Mouse (Mus musculus) CH12.LX (cell line): ENCODE results near the gene Cfap298. TPM values are rescaled to one million over a fixed set of nuclear protein-coding genes. Genes with fewer than 3 reads are reported as not detected.

Experiments used
- DNase-seq: peaks from one replicate; pipeline ENCODE4 v3.0.0-alpha.2; 2013; ENCODE audit errors: extremely low read depth
- H3K27ac ChIP-seq: 2 replicates; pipeline ENCODE4 v1.5.1; 2012; ENCODE audit warnings: low read depth, mild to moderate bottlenecking, control low read depth, moderate library complexity; ENCODE audit not compliant: insufficient read depth
- H3K27me3 ChIP-seq: replicated peaks from 2 replicates; pipeline ENCODE3; 2012; ENCODE audit warnings: inconsistent platforms
- H3K36me3 ChIP-seq, 2 experiments: replicated peaks in 1 of 2; 2 replicates each; pipeline versions ENCODE3 to v1.6.1; 2012; ENCODE audit warnings: inconsistent platforms in 1 of 2, low read length in 1 of 2, mild to moderate bottlenecking in 1 of 2, mixed read lengths in 1 of 2, moderate library complexity in 1 of 2; ENCODE audit not compliant: control insufficient read depth in 1 of 2, insufficient read depth in 1 of 2
- H3K4me1 ChIP-seq, 2 experiments: 2 replicates each; pipeline ENCODE4 v1.6.1; 2012; ENCODE audit warnings: inconsistent platforms in 1 of 2, moderate library complexity in 1 of 2; ENCODE audit not compliant: insufficient read depth in 2 of 2, control insufficient read depth in 1 of 2
- H3K4me2 ChIP-seq: 2 replicates; pipeline ENCODE4 v1.6.1; 2012; ENCODE audit warnings: low read depth, mild to moderate bottlenecking, control low read depth; ENCODE audit not compliant: poor library complexity, insufficient read depth, severe bottlenecking
- H3K4me3 ChIP-seq, 3 experiments: fragments of 150-350 bp in 1 of 3; sonication (generic) in 1 of 3; replicated peaks in 1 of 3; 2 replicates each; pipeline versions ENCODE3 to v1.5.1; 2011 to 2012; ENCODE audit warnings: low read depth in 2 of 3, low read length in 2 of 3, mild to moderate bottlenecking in 2 of 3, moderate library complexity in 2 of 3, control low read depth in 1 of 3, improper control_type of control experiment in 1 of 3, inconsistent platforms in 1 of 3, mixed read lengths in 1 of 3; ENCODE audit not compliant: poor library complexity in 1 of 3
- H3K79me2 ChIP-seq: replicated peaks from 2 replicates; pipeline ENCODE4 v1.6.1; 2012; ENCODE audit warnings: mild to moderate bottlenecking, moderate library complexity; ENCODE audit not compliant: control insufficient read depth, poor library complexity, insufficient read depth, severe bottlenecking; ENCODE audit errors: extremely low read depth
- H3K9ac ChIP-seq: 2 replicates; pipeline ENCODE4 v1.6.1; 2012; ENCODE audit warnings: low read depth, mild to moderate bottlenecking, control low read depth, moderate library complexity; ENCODE audit not compliant: insufficient read depth
- H3K9me3 ChIP-seq: replicated peaks from 2 replicates; pipeline ENCODE3; 2012; ENCODE audit warnings: low read length, inconsistent platforms, mixed read lengths
- BHLHE40 ChIP-seq: IDR thresholded peaks from 2 replicates; pipeline ENCODE4 v1.6.1; 2011; ENCODE audit warnings: mild to moderate bottlenecking, low read depth, low read length, improper control_type of control experiment
- CHD1 ChIP-seq: IDR thresholded peaks from 2 replicates; pipeline ENCODE4 v1.6.1; 2012; ENCODE audit warnings: low read depth, low read length, improper control_type of control experiment, inconsistent platforms
- CHD2 ChIP-seq: IDR thresholded peaks from 2 replicates; pipeline ENCODE4 v1.6.1; 2011; ENCODE audit warnings: low read length, improper control_type of control experiment
- CTCF ChIP-seq, 2 experiments: IDR thresholded peaks in 1 of 2; conservative IDR thresholded peaks in 1 of 2; 2 replicates each; pipeline ENCODE4 v1.5.1; 2011 to 2012; ENCODE audit warnings: low read depth in 2 of 2, low read length in 2 of 2, improper control_type of control experiment in 1 of 2, inconsistent platforms in 1 of 2, mild to moderate bottlenecking in 1 of 2, moderate library complexity in 1 of 2
- ELF1 ChIP-seq: IDR thresholded peaks from 2 replicates; pipeline ENCODE4 v1.6.1; 2014; ENCODE audit warnings: low read depth, mild to moderate bottlenecking, inconsistent platforms, low read length, improper control_type of control experiment
- EP300 ChIP-seq: IDR thresholded peaks from 2 replicates; pipeline ENCODE4 v1.6.1; 2011; ENCODE audit warnings: low read length, improper control_type of control experiment
- ETS1 ChIP-seq: conservative IDR thresholded peaks from 2 replicates; pipeline ENCODE4 v1.6.1; 2012; ENCODE audit warnings: low read depth, mild to moderate bottlenecking, inconsistent platforms, low read length, improper control_type of control experiment, moderate library complexity
- JUND ChIP-seq: conservative IDR thresholded peaks from 2 replicates; pipeline ENCODE4 v1.6.1; 2011; ENCODE audit warnings: low read depth, low read length, improper control_type of control experiment
- KAT2A ChIP-seq: IDR thresholded peaks from 2 replicates; pipeline ENCODE4 v1.6.1; 2012; ENCODE audit warnings: low read length, improper control_type of control experiment, inconsistent platforms; ENCODE audit not compliant: insufficient replicate concordance
- MAFK ChIP-seq: IDR thresholded peaks from 2 replicates; pipeline ENCODE4 v1.6.1; 2011; ENCODE audit warnings: low read length, improper control_type of control experiment; ENCODE audit not compliant: insufficient replicate concordance
- NELFE ChIP-seq: IDR thresholded peaks from 2 replicates; pipeline ENCODE4 v1.6.1; 2011; ENCODE audit warnings: low read depth, low read length, improper control_type of control experiment
- NRF1 ChIP-seq: IDR thresholded peaks from 2 replicates; pipeline ENCODE4 v1.6.1; 2014; ENCODE audit warnings: low read depth, mild to moderate bottlenecking, inconsistent platforms, low read length, improper control_type of control experiment, moderate library complexity
- POLR2A ChIP-seq: IDR thresholded peaks from 2 replicates; pipeline ENCODE4 v1.6.1; 2011; ENCODE audit warnings: low read depth, mild to moderate bottlenecking, improper control_type of control experiment, low read length
- RAD21 ChIP-seq: IDR thresholded peaks from 2 replicates; pipeline ENCODE4 v1.6.1; 2011; ENCODE audit warnings: low read depth, mild to moderate bottlenecking, low read length, improper control_type of control experiment, moderate library complexity
- RCOR1 ChIP-seq: conservative IDR thresholded peaks from 2 replicates; pipeline ENCODE4 v1.6.1; 2012; ENCODE audit warnings: low read depth, mild to moderate bottlenecking, inconsistent platforms, low read length, improper control_type of control experiment
- TBP ChIP-seq: conservative IDR thresholded peaks from 2 replicates; pipeline ENCODE4 v1.6.1; 2011; ENCODE audit warnings: low read depth, low read length, improper control_type of control experiment
- USF1 ChIP-seq: IDR thresholded peaks from 2 replicates; pipeline ENCODE4 v1.6.1; 2014; ENCODE audit warnings: low read depth, mild to moderate bottlenecking, inconsistent platforms, low read length, improper control_type of control experiment
- USF2 ChIP-seq: conservative IDR thresholded peaks from 2 replicates; pipeline ENCODE4 v1.6.1; 2011; ENCODE audit warnings: low read depth, low read length, improper control_type of control experiment
- ZC3H11A ChIP-seq: IDR thresholded peaks from 2 replicates; pipeline ENCODE4 v1.6.1; 2012; ENCODE audit warnings: low read depth, mild to moderate bottlenecking, inconsistent platforms, low read length, improper control_type of control experiment
- ZKSCAN1 ChIP-seq: IDR thresholded peaks from 2 replicates; pipeline ENCODE4 v1.6.1; 2012; ENCODE audit warnings: low read depth, inconsistent platforms, low read length, improper control_type of control experiment, borderline replicate concordance
- ZNF384 ChIP-seq: IDR thresholded peaks from 2 replicates; pipeline ENCODE4 v1.6.1; 2012; ENCODE audit warnings: low read depth, low read length, improper control_type of control experiment, inconsistent platforms
- dilution Hi-C: fragments of 300-500 bp; cut with MboI; formaldehyde crosslinking; loops from 2 replicates; pipeline ENCODE4 v1.14.3; 2020; ENCODE audit warnings: low sequenced_read_pairs; ENCODE audit not compliant: extremely low pct_unique_long_range_greater_than_20kb, extremely low pct_ligation_motif_present
- in situ Hi-C: fragments of 300-500 bp; cut with MboI; formaldehyde crosslinking; loops from 3 replicates; pipeline ENCODE4 v1.14.3; 2019; ENCODE audit warnings: low sequenced_read_pairs, low pct_ligation_motif_present, low pct_unique_long_range_greater_than_20kb, mixed read lengths
- polyA plus RNA-seq: library from polyadenylated mRNA; unstranded; fragments of >175 nt; gene quantifications from 2 replicates; pipeline ENCODE4 v1.2.1, GENCODE M21; 2012; ENCODE audit warnings: low read depth; ENCODE audit not compliant: insufficient read length
- total RNA-seq, 2 experiments: library from RNA; depleted of rRNA; stranded (reverse); fragments of 300-350 nt in 1 of 2; fragments of >200 nt in 1 of 2; gene quantifications; 2 replicates each; pipeline ENCODE4 v1.2.3; 2012 to 2014

Cfap298 gene
- total and polyA plus RNA-seq, 3 experiments, result 41.8 to 127 (median 67.0) TPM

DNA sequence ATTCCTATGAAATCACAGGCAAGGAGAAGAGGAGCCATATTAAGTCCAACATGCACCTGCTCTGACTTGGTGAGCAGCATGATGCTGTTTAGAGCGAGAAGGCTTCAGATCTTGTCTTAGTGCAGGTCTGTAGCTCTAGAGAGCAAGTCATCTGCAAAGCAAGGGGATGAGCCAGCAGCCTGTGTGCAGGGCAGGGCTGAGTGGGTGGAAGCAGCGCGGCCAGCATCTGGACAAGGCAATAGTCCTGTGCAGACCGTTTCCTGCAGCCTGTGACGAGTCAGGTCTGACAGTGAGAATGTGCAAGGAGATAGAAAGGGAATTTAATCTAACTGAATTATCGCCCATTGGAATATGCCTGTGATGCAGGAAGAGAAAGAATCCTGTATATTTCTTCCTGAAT lies 36.1 kb upstream of the Cfap298 start:
- no peak overlapping the region for H3K4me3 ChIP-seq
- dilution Hi-C loops, result no loop called here
- no peaks in the 10 kb centered on the region for H3K79me2 ChIP-seq
- no peak overlapping the region for H3K4me2 ChIP-seq
- TF ChIP-seq USF2, result no peak
- TF ChIP-seq JUND, result no peak
- TF ChIP-seq CTCF (conservative IDR thresholded peaks at IDR 0.05 in 1 of 2, IDR thresholded peaks at IDR 0.05 in 1 of 2; ENCODE audit: low read depth in 2 of 2, low read length in 2 of 2), result no peak
- TF ChIP-seq TBP, result no peak
- TF ChIP-seq BHLHE40, result no peak
- TF ChIP-seq, all 38 proteins: peak for 0
- no peak for DNase-seq
- no peak overlapping the region for H3K27ac ChIP-seq
- no peaks in the 10 kb centered on the region for H3K4me1 ChIP-seq
- no peak overlapping the region for H3K9ac ChIP-seq
- no peaks in the 10 kb centered on the region for H3K27me3 ChIP-seq
- in situ Hi-C loops, result no loop called here
- peaks cover 34 to 53% of the 10 kb centered on the region in 2 experiments for H3K36me3 ChIP-seq
- no peaks in the 10 kb centered on the region for H3K9me3 ChIP-seq

DNA sequence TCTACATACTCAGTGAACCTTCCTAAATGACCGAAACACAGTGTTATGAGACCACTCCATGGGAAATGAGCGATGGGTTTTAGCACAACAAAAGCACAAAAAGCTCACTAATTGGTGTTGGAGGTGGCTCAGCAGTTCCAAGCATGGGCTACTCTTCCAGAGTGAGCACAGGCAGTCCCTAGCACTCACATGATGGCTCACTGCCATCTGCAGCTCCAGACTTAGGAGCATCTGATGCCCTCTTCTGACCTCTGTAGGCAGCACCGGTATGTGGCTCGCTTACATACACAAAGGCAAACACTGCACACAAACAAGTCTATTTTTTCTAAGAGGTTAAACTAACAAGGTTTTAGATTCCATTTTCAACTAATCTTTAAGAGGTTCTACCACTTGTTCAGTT lies 31.3 kb upstream of the Cfap298 start:
- Histone ChIP-seq H3K4me3 (no peak overlapping the region), H3K4me1 (no peaks in the 10 kb centered on the region), H3K36me3 (peaks cover 29 to 60% of the 10 kb centered on the region in 2 experiments), H3K27ac (no peak overlapping the region), H3K27me3 (no peaks in the 10 kb centered on the region), H3K79me2 (no peaks in the 10 kb centered on the region), H3K4me2 (no peak overlapping the region), H3K9me3 (no peaks in the 10 kb centered on the region), H3K9ac (no peak overlapping the region)
- dilution Hi-C loops, result no loop called here
- in situ Hi-C loops, result no loop called here
- no peak for TF ChIP-seq MAFK
- no peak for TF ChIP-seq KAT2A
- TF ChIP-seq ELF1, result no peak
- TF ChIP-seq RCOR1, result no peak
- TF ChIP-seq EP300, result no peak
- TF ChIP-seq NELFE, result no peak
- no peak; the same call in none of the 2 replicates for TF ChIP-seq RAD21
- no peak for TF ChIP-seq NRF1
- no peak for TF ChIP-seq ZC3H11A
- TF ChIP-seq TBP, result no peak
- no peak for TF ChIP-seq CHD2
- no peak for TF ChIP-seq ZNF384
- no peak for TF ChIP-seq USF1
- no peak for TF ChIP-seq POLR2A
- no peak for TF ChIP-seq CHD1
- no peak for TF ChIP-seq ETS1
- no peak for TF ChIP-seq ZKSCAN1
- TF ChIP-seq USF2, result no peak
- DNase-seq, result no peak
